Mouse (Mus musculus) MEL (cell line): Measurements from ENCODE around the gene Mgat4c.
"Not testable (repeated sequence)": the region's sequence is repeated elsewhere in the genome, so short reads cannot be mapped to it uniquely, and the experiment has no call there.

Source experiments
- CHD2 ChIP-seq: IDR thresholded peaks from 2 replicates; pipeline ENCODE4 v1.6.1; 2011; ENCODE audit warnings: low read length, improper control_type of control experiment
- CTCF ChIP-seq, 3 experiments: IDR thresholded peaks in 2 of 3; conservative IDR thresholded peaks in 1 of 3; 2 replicates each; pipeline ENCODE4 v1.5.1; 2011 to 2012; ENCODE audit warnings: low read length in 3 of 3, low read depth in 2 of 3, mild to moderate bottlenecking in 2 of 3, improper control_type of control experiment in 1 of 3, inconsistent platforms in 1 of 3, mixed read lengths in 1 of 3, moderate library complexity in 1 of 3; ENCODE audit not compliant: control insufficient read depth in 1 of 3, insufficient read depth in 1 of 3, poor library complexity in 1 of 3, severe bottlenecking in 1 of 3
- E2F4 ChIP-seq: IDR thresholded peaks from 2 replicates; pipeline ENCODE4 v1.6.1; 2011; ENCODE audit warnings: low read depth, low read length, improper control_type of control experiment, borderline replicate concordance
- GABPA ChIP-seq: IDR thresholded peaks from 2 replicates; pipeline ENCODE4 v1.6.1; 2012; ENCODE audit warnings: low read depth, mild to moderate bottlenecking, inconsistent platforms, low read length, improper control_type of control experiment, moderate library complexity
- HCFC1 ChIP-seq: IDR thresholded peaks from 2 replicates; pipeline ENCODE4 v1.6.1; 2012; ENCODE audit warnings: low read depth, mild to moderate bottlenecking, inconsistent platforms, low read length, improper control_type of control experiment, moderate library complexity
- POLR2A ChIP-seq, 2 experiments: IDR thresholded peaks; 2 replicates each; pipeline ENCODE4 v1.6.1; 2011 to 2012; ENCODE audit warnings: low read length in 2 of 2, mild to moderate bottlenecking in 2 of 2, control low read depth in 1 of 2, improper control_type of control experiment in 1 of 2, low read depth in 1 of 2, moderate library complexity in 1 of 2; ENCODE audit not compliant: control insufficient read depth in 1 of 2, insufficient read depth in 1 of 2, poor library complexity in 1 of 2
- RCOR1 ChIP-seq: IDR thresholded peaks from 2 replicates; pipeline ENCODE4 v1.6.1; 2012; ENCODE audit warnings: low read depth, mild to moderate bottlenecking, inconsistent platforms, low read length, improper control_type of control experiment
- SMC3 ChIP-seq: IDR thresholded peaks from 2 replicates; pipeline ENCODE4 v1.6.1; 2011; ENCODE audit warnings: low read depth, low read length, improper control_type of control experiment
- ZKSCAN1 ChIP-seq: IDR thresholded peaks from 2 replicates; pipeline ENCODE4 v1.6.1; 2012; ENCODE audit warnings: low read depth, mild to moderate bottlenecking, inconsistent platforms, low read length, improper control_type of control experiment, moderate library complexity
- ZNF384 ChIP-seq: IDR thresholded peaks from 2 replicates; pipeline ENCODE4 v1.6.1; 2012; ENCODE audit warnings: low read depth, mild to moderate bottlenecking, inconsistent platforms, low read length, improper control_type of control experiment

DNA sequence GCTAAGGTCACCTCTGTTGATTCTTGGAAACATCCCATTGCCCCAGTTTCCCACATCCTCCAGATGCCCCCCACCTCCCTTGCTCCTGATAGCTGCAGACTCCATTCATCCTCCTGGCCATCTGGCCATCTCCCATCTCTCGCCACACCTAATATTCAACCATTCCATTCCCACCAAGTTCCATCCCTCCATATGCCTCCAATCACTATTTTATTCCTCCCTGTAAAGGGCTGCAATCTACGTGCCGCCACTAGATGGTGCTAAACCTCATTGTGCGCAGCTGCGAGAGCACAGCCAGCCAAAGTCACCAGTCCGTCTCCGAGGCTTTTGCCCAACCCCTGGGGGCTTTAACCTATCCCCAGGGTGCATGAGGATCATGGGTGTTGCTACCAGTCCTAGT is 753.8 kb downstream of the Mgat4c start:
- not testable (repeated sequence) for TF ChIP-seq E2F4; ZNF384; RCOR1; SMC3; ZKSCAN1; CHD2; GABPA; POLR2A (IDR thresholded peaks at IDR 0.05; ENCODE audit: control insufficient read depth in 1 of 2, insufficient read depth in 1 of 2, low read depth in 1 of 2, low read length in 2 of 2, poor library complexity in 1 of 2); HCFC1
- peak in 2 of 3 experiments; percentile 11 to 26; a peak in 4 of 6 replicates for TF ChIP-seq CTCF (IDR thresholded peaks at IDR 0.05 in 2 of 3, conservative IDR thresholded peaks at IDR 0.05 in 1 of 3; ENCODE audit: control insufficient read depth in 1 of 3, insufficient read depth in 1 of 3, low read depth in 2 of 3, low read length in 3 of 3, poor library complexity in 1 of 3, severe bottlenecking in 1 of 3)
